Mouse (Mus musculus): ENCODE data around the gene 4930404H24Rik. TPM values are rescaled to one million over a fixed set of nuclear protein-coding genes. Genes with fewer than 3 reads are reported as not detected.

Gene 4930404H24Rik
- total RNA-seq (2021) = not detected in 2 replicates
- long read RNA-seq = 0 reads

DNA sequence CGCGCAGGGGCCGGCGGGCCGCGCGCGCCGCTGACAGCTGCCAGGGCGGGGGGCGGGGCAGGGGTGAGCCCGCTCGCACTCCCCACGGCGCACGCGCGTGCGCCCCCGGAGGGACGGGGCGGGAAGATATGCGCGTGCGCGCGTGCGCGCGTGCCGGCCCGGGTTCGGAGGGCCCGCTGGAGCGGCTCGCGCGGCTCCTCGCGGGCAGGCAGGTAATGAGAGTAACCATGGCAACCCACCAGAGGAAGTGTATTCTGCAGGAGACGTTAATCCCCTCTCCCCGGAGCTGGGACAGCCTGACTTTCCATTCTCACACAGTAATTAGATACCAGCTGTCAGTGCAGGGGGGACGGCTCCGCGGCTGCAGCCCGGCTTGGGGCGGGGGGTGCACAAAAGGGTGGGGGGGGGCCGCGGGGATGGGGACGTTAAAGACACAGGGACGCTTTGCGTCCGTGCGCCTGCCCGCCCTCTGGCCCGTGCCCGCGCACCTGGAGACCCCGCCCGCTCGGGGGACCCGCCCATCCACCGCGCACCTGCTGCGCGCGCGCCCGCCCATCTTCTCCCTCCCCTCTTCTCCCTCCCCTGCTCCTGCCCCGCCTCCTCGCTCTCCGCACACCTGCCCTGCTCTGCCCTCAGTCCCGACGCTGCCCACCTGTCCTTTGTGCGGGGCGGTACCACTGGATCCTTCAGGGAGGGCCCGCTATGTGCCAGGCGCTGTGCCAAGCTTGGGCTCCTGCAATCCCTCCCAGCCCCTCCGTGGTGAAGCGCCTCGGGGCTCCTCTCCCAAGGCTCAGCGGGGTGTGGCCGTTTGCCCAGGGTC is at the start of gene 4930404H24Rik:
Gene 4930404H24Rik (plus strand): TSS at position 218 of the 820 bp plus-strand sequence.
- DNase-seq = peak; percentile 82

DNA sequence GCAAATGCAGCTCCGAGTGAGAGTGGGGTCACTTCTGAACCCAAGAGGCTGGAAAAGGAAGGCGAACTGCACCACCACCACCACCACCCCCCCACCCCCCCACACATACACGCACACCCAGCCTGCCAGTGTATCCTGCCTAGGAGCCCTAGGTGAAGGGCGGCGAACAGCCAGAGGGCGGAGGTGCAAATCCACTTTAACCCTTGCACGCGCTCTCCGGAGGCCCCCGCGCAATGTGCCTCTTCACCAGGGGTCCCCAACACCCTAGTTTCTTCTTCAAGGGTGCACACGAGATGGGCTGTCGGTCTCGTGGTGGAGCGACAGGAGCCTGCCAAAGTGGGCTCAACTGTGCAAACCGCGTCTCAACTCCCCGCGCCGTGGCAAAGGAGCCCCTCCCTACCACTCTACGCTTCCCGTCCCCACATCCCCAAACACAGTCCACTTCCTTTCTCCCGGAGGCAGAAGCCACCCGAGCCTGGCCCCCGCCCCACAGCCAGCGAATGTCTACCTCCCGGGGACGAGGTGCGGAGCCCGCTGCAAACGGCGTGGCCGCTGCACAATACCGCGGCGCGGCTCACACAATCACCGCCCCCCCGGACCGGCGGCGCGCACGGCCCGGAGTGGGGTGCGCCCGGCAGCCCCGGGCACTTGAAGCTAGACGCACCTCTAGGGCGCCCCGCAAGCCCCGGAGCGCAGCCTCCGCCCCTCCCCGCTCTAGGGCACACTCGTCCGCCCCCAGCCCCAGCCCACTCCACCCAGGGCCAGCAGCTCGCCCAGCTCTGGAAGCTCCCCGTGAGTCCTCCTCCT is 49.0 kb upstream of the 4930404H24Rik start:
- peak; percentile 58 for DNase-seq

DNA sequence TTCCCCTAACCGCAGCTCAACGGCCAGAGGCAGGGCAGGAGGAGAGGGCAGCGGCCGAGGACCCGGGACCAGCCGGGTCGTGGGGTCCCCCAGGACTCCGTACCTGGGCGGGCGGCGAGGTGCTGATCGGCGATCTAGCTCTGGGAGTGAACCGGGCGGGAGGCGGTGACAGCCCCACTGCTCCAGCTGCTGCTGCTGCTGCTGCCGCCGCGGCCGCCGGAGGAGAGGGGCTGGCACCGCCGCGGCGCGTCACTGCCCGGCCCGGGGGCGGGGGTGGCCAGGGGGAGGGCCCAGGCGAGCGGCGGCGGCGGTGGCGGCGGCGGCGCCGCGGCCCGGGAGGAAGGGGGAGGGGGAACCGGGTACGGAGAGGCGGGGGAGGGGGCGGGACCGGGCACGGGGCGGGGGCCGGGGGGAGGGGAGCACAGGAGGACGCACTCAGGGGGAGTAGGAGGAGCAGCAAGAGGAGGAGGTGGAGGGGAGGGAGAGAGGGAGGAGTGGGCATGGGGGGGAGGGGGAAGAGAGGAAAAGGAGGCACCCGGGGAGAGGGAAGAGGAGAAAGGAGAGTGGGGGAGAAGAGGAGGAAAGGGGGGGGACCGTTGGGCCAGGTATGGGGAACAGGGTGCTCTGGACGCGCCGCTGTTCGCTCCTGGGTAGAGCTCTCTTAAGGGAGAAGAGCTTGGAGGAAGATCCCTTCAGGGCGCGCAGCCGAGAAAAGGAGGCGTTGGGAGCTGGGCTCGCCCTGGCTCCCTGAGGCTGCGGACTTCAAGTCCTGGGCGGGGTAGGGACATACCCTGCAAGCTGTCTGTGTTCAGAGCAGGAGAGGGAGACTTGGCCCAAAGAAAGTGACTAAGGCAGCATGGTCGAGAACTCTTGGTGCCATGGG is 48.1 kb upstream of the 4930404H24Rik start:
- DNase-seq = peak; percentile 85

DNA sequence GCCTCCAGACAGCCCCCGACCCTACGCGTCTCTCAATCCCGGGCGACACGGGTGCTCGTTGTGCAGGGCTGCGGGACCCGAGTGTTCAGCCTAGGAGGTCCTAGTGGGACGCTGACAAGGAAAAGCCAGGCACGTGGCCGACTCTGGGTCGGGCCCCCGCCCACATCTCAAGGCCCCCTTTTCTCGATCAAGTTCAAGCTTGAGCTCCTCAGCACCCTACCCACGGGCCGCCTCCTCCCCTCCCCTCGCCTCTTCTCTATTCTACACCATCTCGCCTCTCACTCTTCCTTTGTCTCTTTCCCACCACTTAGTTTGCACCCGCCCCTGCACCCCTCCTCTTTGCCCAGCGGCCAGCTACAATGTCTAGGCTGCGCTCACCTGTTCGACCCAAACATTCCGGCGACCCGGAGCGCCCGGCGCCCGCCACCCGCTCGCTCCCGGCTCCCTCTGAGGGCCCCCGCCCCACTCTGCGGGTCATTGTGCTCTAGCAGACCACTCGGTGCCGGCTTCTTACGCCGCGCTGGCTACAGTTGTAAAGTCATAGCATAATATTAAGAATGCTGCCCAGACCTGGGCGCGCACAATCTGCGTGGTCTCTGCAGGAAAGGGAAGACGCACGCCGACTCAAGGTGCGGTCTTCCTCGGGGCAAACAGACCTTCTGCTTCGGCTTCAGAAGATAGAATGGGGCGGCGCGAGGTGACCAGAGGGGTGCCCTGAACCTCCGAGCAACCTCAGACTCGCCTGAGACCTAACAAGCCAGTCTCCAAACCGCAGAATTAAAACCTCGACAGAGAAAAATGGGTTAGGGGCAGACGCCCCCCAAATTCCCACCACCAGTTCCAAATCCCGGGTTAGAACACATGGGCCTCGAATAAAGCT is 47.2 kb upstream of the 4930404H24Rik start:
- DNase-seq = peak; percentile 48

DNA sequence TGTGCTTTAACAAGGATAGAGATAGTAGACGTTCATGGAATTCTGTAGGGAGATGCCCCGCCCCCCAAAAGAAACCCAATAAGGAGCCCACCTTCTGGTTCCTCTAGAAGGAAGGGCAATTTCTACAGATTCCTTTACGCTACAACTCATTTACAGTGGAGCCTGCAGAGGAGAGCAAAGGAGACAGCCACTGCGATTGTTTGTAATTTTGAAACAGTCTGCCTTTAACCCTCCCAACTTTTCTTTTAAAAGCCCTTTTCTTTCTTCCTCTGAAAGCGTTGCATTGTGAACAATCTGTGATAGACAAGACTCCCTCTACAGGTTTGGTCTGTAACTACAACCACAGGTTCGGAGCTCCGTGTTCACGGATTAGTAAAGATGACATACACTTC is 46.6 kb upstream of the 4930404H24Rik start:
- no peak for DNase-seq

DNA sequence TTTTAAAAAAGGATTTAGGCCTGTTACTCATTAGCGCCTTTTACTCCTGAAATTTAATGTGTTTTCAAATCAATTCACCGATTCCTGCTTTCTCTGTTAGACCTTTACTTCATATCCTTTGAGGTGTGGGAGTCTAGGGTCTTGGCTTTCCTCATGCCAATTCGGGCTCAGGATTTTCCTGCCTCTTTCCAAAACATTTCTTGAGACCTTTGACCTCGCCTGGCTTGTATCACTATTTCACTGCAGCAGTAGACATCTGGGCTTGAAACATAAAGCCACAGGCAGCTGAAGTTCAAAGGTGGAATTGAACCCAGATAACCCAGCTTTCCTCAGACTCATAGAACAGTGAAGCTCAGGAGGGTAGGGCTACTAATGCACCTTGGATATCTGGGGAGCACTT is 46.1 kb upstream of the 4930404H24Rik start:
- no peak for DNase-seq

DNA sequence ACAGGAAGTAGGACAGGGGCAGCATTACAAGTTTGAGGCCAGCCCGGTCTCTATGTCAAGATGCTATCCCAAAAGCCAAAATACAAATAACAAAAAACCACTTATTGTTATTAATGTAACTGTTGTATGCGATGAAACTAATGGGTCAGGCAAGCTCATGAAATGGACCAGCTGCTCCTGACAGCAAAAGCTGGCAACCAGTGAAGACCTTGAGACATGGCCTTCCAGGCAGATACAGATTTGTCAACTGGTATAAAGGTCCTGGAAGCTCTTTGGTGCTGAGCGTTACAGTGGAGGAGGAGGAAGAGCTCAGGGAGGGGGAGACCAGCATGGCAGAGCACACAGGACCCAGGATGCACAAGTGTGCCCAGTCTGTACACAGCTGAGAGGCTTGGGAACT is 44.9 kb upstream of the 4930404H24Rik start:
- peak; percentile 22 for DNase-seq

DNA sequence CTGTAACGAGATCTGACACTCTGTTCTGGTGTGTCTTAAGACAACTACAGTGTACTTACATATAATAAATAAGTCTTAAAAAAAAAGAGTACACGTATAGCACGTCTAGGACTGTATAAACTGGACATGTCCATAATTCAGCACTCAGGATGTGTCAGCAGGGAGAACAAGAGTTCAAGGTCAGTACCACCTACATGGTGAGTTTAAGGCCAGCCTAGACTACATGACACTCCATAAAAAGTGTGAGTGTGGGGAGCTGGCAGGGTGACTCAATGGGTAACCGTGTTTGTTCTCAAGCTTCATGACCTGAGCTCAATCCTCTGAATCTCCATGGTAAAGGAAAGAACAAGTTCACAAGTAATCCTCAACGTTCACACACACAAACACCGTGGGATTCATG is 44.1 kb upstream of the 4930404H24Rik start:
- DNase-seq = no peak

DNA sequence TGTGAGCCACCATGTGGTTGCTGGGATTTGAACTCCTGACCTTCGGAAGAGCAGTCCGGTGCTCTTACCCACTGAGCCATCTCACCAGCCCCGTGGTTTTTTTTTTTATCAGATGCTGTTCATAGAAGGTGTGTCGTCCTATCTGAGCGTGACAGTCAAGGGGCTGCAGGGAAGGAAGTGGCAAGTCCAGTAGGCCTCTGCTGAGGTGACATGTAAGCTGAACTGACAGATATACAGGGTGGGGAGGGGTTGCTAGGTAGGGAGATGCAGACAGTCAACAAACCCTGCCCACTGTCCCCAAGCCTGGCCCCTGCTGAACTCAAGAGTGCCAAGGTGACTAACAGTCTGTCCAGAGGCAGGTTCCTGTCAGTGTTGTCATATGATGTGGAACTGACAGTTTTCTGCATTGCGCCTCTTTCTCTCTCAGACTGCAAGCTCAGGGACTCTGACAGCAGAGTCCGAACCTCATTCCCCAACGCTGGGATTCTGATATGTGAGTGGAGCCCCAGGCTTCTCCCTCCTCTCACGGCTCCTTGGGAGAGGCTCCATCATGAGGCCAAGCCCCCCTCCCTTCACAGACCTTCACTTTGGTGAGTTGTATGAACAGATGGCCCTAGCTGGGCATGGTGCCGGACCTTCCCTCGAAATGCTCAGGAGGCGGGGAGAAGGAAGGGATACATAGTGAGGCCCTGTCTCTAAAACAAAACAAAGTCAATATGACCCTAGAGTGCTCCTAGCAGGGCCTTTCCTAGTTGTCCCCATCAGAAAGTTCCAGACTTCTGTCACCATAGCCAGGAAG is 38.4 kb upstream of the 4930404H24Rik start:
- DNase-seq = no peak

DNA sequence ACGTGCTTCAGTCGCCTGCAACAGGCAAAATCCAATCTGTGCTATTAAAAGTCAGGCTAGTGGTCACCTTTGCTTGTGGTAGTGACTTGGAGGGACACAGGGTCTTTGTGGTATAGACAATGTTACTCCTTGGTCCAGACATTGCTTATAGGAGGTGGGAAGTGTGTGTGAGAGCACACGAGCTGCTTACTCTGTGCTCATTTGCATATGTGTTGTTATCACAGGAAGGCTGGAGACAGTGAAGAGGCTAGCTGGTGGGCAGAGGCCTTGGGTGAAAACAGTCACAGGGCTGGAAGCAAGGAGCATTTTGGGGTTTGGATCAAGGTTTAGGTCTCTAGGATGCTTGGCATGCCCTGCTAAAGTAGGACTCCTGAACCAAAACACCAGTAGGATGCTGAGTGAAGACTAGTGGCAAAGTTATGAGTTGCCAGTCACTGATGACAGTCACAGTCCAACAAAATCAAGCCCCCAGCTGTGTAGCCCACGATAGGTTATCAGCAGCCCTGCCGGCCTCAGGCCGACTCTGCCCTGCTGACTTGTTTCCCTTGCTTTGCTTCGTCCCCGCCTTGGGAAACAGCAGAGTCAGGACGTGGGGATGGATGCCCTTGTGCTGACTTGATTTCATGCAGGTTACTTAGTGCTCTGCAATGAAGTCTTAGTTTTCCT is 37.6 kb upstream of the 4930404H24Rik start:
- DNase-seq = no peak

DNA sequence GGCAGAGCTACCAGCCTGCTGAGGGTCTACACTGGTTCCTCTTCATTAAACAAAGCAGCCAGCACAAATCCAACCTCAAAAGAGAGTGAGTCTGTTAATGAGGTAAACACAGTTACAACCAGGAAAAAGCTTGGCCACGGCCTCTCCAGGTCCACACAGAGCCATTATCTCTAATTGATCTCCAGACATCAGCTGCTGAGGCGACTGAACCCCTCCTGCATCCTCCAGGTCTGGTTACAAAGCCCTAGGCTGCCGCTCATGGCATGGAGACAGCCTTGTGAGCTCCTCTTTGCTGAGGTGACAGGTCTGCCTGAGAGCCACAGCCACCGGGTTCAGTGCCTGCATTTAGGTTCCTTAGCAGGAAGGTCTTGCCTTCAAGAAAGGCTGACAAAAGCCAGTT is 35.1 kb upstream of the 4930404H24Rik start:
- DNase-seq = no peak

DNA sequence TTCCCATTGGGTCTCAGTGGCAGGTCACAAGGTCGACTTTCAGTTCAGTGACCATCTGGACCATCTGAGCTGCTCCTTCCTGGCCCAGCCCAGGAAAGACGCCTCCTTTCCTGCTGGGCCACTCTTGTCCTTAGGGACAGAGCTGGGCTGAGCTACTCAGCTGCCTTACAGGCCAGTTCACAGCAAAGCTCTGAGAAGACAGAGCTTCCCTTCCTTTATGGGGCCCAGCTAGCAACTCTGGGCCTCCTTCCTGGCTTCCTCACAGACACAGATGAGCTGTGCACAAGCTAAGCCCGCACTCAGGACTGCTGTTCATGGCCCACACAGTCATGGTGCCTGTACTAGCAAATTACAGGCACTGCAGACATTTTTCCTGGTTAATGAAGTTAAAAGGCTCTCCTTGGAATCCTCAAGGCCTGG is 34.6 kb upstream of the 4930404H24Rik start:
- no peak for DNase-seq

DNA sequence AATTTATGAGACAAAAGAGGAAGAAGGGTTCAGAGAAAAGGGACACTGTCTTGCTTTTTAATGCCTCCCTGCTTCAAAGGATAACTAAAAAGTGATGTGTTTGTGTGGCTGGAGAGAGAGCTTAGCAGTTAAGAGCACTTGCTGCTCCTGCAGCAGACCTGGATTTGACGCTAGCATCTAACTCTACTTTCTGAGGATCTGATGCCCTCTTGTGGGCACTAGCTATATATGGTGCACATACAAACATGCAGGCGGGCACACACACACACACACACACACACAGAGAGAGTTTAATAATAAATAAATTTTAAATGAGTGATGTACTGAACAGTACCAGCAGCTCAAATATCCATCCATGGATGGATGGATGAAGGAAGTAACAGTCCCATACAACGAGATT is 29.3 kb upstream of the 4930404H24Rik start:
- no peak for DNase-seq

DNA sequence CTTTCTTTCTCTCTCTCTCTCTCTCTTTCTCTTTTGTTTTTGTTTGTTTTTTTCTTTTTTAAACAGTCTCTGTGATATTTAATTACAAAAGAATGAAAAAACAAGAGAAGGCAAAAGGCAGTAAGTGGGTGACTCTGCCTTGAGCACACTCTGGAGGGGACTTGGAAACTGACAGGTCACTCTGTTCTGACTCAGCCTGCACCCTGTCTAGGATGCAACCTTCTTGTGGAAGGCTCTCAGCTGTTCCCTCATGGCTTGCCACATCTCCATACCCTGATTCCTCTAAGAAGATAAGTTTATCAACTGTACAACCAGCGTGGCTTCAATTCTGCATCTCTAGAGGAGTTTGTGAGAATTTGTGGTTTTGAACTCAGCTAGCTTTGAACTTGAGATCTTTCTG is 25.2 kb upstream of the 4930404H24Rik start:
- DNase-seq = no peak

DNA sequence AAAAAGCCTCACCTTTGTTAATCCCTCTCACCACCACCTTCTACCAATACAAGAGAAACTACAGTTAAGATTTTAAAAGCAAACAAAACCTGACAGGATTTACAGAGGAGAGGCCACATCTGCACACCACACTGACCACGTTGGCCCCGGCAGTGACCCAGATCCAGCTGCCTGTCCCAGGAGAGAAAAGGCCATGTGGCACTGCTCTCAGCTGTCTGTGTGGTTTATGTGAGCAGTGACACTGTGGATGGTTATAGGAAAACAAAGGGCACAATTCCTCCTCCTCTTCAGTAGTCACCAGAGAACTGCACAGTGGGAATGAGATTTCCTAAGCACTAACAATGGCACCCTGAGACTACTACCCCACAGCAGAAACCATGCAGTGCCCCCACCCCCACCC is 23.3 kb upstream of the 4930404H24Rik start:
- DNase-seq = no peak

DNA sequence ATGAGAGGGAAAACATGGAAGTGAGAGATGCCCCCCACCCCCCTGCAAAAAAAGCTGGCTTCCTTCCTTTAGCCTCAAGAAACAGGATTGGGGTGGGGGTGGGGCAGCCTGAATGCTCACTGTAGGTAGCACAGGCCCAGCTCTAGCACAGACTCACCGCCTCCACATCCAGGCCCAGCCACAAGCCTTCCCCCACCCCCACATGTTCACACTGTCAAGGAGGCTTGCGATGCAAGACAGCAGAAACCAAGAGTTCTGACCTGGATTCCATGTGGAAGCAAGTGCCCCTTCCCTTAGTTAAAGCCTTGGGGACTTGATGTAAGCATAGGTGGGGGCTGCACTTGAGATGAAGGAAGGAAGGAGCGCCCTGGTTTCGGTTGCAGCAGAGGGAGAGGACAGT is 22.8 kb upstream of the 4930404H24Rik start:
- no peak for DNase-seq

DNA sequence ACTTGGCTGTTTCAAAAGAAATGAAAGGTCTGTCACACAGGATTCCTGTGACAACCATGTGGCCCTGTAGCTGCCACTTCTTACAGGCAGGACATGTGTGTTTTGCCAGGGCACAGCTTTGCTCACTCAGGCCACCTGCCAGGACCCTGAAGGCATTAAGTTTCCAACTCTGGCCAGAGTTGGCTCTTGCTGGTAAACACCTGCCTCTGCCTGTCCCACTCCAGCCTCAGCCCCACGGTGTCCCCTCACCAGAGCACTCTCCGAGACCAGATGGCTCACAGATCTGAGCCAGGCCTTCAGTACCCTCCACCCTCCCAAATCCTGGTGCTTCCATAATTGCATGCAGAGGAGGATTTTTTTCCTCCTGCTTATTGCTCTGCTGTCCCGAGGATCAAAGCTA is 21.6 kb upstream of the 4930404H24Rik start:
- DNase-seq = no peak

DNA sequence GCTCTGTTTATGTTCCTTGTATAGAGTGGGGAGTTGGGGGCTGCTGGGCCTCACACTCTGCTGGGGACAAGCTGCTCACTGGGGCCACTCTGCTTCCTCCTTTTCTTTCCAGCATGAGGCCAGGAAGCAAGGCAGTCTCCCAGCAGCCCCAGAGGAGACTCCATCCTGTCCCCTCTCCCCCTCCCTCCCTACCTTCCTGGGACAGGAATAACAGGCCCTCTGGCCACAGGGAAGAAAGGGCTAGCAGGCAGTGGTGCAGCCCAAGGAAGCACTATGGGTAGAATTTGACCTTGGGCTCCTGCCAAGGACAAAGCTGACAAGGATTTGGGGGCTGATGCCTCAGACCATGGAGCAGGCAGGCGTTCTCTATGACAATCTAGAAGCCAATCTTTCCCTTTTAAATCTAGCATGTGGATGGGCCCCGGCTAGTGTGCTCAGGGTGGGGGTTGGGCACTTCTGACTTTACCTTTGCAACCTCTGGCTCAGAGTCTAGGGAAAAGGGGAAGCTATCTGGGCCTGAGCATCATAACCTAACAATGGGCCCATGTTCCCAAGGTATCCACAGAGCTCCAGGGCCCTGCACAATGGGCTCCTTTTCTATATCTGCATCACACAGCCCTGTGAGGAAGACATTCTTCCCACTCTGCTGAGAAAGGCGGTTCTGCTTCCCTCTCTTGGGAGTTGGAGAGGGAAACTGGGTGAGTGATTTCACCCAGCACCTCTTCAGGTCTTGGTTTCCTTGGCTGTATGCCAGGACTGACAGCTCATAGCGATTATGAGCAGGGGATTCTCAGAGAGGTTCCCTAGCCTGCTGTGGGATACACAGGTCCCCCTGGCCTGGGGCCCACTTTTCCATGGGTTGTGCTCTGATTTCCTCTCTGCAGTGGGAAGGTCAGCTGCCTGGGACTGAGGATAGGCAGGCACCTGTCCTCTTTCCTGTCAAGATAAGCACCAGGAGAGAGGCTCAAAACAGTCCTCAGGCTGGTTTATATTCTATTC is 17.2 kb upstream of the 4930404H24Rik start:
- peak; percentile 54 for DNase-seq

DNA sequence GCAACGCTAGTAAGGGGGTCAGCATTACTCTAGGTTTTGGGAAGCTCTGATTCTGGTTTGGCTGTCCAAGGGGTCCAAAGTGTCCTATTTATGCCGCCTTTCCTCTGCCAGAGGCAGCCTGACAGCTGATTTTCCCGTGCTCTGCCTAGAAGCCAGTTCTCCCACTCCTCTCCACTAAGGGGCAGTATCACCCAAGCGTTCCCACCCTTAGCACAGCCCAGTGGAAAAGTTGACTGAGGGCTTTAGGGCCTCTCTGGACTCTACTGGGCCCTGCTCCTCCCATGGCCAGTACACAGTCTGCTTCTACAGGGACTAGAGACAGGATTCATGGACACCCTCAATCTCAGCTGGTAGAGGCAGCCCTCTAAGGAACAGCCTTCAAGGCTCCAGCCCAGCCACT is 14.0 kb upstream of the 4930404H24Rik start:
- DNase-seq = peak; percentile 51

All from adrenal gland, postnatal 25 days (tissue).